Mouse (Mus musculus) lung, postnatal 36 days (tissue): Measurements from ENCODE around the gene Mcam.

ENCODE experiments used
- DNase-seq: peaks from one replicate; pipeline ENCODE4 v3.0.0; 2022; ENCODE audit warnings: mixed read lengths

Gene Mcam

GRCm38 (mm10) chr9:44137846-44138245 lies 3.6 kb downstream of the Mcam start:
- no peak for DNase-seq

DNA sequence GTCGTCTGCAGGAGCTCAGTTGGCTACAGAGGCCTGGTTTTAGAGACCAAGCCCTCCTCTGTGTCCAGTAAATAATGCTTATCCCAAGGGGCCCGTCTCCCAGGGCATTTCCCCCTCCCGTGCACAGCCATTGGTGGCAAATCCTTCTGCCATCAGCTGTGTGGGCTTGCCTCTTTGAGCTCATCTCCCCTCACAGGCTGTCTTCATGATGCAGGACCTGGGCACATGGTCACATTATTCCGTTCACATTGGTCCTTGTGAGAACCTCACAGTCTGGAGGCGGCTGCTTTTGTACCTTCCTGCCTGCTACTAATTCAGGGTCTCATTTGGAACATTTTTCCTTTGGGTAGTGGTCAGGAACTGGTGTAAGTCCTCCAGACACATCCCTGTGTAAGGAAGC lies 7.7 kb downstream of the Mcam start:
- no peak for DNase-seq

DNA sequence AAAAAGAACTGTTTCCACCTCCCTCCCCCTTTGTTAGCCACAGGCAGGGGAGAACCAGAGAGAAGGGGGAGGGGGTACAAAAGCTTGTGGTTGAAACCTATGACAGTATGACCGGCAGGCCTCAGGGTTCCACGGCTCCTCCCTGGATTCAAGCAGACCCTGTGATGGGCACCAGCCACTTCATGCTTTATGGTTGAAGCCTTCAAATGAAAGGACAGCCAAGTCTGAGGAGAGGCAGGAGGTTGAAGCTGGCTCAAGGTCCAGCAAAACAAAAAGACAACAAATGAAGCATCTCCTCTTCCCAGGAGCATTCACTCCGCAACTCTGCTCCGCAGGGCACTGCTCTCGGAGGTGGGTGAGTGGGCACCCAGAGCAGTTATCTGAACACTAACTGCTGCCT lies 9.2 kb downstream of the Mcam start:
- DNase-seq, result no peak

DNA sequence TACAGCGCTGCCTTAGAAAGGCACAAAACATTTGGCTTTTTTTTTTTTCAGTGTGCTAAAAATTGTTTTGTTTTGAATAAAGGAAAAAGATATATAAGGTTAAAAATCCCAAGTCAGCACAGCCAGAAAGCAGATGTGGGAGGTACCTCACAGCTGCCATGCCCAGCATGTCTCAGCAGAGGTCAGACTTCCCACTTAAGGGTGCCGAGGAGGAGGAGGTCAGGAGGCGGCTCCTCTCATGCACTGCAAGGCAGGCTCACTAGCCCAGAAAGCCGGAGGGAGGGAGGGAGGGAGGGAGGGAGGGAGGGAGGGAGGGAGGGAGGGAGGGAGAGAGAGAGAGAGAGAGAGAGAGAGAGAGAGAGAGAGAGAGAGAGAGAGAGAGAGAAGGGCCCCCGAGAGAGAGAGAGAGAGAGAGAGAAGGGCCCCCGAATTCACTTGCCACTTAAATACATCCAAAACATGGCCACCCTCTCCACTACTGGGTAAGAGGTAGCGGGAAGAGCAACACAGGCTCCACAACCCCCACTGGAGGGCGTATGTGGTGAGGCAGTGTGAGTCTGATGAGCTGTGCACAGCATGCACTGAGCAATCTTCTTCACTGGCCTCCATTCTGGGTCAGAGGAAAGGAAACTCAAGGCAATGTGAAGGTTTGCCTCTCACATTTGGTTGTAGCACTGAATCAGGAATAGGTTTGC lies 9.9 kb downstream of the Mcam start:
- peak; percentile 55 for DNase-seq

GRCm38 (mm10) chr9:44144718-44145060 lies 10.4 kb downstream of the Mcam start:
- no peak for DNase-seq

- DNase-seq, result peak; percentile 67
Measured at GRCm38 (mm10) chr9:44147290-44147689, 13.0 kb downstream of the Mcam start.

GRCm38 (mm10) chr9:44159886-44160285 lies 25.6 kb downstream of the Mcam start:
- no peak for DNase-seq

- no peak for DNase-seq
Measured at GRCm38 (mm10) chr9:44168931-44169330, 34.7 kb downstream of the Mcam start.

GRCm38 (mm10) chr9:44170691-44171151 lies 36.5 kb downstream of the Mcam start:
- no peak for DNase-seq

DNA sequence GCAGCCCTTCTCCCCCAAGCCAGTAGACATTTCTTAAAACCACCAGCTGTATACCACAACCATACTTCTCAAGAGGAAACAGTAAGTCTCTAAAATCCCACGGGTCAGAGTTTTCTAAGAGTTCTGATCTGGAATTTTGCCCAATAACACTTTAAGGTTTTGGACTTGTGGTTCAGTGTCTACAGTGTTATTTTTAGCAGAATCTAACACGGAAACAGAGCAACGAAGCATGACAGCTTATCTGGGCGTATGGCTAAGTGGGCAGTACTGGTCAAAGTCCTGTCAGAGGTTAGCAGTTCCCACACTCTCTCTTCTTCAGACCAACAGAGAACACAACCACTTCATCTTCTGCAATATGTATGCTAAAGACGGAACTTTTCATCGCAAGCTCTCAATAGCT lies 41.3 kb downstream of the Mcam start:
- peak; percentile 31 for DNase-seq

- DNase-seq, result no peak
Measured at GRCm38 (mm10) chr9:44175957-44176356, 41.7 kb downstream of the Mcam start.

DNA sequence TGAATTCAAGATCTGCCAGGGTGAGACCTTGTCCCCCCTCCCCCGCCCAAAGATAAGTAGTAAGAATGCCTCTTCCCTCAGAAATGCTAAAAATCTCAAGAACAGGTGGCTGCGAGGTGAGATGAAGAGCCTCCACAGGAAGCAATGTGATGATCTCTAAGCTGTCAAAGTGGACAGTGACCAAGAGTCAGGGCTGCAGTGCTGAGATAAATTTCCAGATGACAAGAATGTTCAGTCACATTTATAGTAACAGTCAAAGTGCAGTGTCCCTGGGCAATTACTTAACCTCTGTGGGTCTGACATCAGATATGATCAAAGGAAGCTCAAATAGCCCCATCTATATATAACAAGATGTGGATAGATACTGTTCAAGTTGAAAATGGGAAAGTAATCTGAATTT lies 43.1 kb downstream of the Mcam start:
- no peak for DNase-seq

DNA sequence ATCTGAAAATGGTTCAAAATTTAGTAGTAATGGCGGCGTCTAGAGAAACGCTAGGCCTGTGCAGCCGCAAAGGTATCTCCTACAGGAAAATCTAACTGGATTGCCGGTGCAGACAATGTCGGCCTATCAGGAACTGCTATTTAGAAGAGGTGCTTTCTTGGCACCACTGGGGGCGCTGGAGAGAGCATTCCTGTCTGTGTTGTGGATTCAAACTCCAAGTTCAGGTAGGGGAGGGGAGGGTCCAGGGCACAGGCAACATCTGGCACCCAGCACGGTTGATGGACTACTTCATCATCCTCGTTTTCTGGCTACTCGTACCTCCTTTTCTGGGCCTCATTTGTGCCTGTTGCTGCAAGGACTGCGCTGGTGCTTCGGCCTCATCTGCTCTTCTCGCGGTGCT lies 44.1 kb downstream of the Mcam start:
- peak; percentile 36 for DNase-seq

DNA sequence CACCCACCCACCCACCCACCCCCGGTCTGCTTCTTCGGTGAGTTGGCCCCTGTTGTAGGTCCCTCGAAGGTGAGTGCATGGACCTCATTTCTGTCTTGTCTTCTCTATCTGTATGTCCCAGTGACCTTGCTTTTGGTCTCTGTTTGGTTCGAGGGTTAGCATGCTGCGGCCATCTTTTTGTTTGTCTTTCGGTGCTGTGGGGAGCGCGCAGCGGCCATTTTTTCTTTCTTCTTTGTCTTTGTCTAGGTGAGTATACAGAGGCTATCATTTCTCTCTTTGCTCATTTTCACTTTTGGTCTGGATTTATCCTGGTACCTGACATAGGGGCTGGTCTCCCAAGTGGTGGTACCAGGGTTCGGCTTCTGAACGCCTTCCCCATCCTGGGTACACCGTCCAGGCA lies 44.5 kb downstream of the Mcam start:
- DNase-seq, result no peak

DNA sequence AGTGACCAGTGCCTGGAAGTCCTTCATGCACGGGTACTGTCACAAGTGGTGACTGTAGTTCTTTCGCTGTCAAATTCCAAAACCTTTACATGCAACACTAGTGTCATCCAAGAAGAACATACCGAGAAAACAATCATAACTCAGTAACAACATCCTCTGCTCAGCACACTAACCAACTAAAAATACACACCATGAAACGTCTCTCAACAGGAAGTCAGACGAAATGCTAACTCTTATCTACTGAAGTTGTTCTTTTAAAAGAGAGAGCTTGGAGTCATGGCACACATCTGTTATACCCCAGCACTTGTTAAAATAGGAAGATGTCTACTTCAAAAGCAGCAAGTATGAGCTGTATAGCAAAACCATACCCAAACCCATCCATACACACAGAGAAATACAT lies 47.3 kb downstream of the Mcam start:
- DNase-seq, result no peak

- peak; percentile 86 for DNase-seq
Measured at GRCm38 (mm10) chr9:44182260-44182659, 48.0 kb downstream of the Mcam start.

- DNase-seq, result no peak
Measured at GRCm38 (mm10) chr9:44188223-44188622, 54.0 kb downstream of the Mcam start.

GRCm38 (mm10) chr9:44191166-44191565 lies 56.9 kb downstream of the Mcam start:
- DNase-seq, result peak; percentile 75

- no peak for DNase-seq
Measured at GRCm38 (mm10) chr9:44192312-44192711, 58.0 kb downstream of the Mcam start.
